Mouse (Mus musculus) CD8-positive naive resting alpha-beta T cell, adult 57 days (primary cell): ENCODE measurements around the gene 1700018F24Rik. TPM values are rescaled to one million over a fixed set of nuclear protein-coding genes. Genes with fewer than 3 reads are reported as not detected.

Experiments
- total RNA-seq: library from RNA; stranded (reverse); gene quantifications from one replicate; pipeline ENCODE4 v1.2.4, GENCODE M21; 2023

1700018F24Rik gene
- not detected for total RNA-seq

GRCm38 (mm10) chr5:145042690-145043089 lies at the start of gene 1700018F24Rik:
Gene 1700018F24Rik, plus strand, starts transcription at chr5:145042990.

GRCm38 (mm10) chr5:145032391-145032790 lies 10.4 kb upstream of the 1700018F24Rik start, which contains the start of gene Gm4871:
Gene Gm4871, minus strand, starts transcription at chr5:145032754.

GRCm38 (mm10) chr5:145083632-145084451 lies 41.1 kb downstream of the 1700018F24Rik start, which contains the start of the genes Arpc1a and Kpna7:
Gene Arpc1a, plus strand, starts transcription at chr5:145083830.
Gene Kpna7, minus strand, starts transcription at chr5:145084030.

Other genes starting within 250 kb of the 1700018F24Rik start
- 68.8 TPM for gene Smurf1, start 77.1 kb upstream of the 1700018F24Rik start, total RNA-seq
- not detected for gene Gm4871, start 10.2 kb upstream of the 1700018F24Rik start, total RNA-seq
- gene Arpc1a, start 40.8 kb downstream of the 1700018F24Rik start, total RNA-seq = 87.5 TPM
- gene Kpna7, start 41.0 kb downstream of the 1700018F24Rik start, total RNA-seq = not detected
- 399 TPM for gene Arpc1b, start 71.2 kb downstream of the 1700018F24Rik start, total RNA-seq
- 46.4 TPM for gene Pdap1, start 97.2 kb downstream of the 1700018F24Rik start, total RNA-seq
- 223 TPM for gene Bud31, start 97.4 kb downstream of the 1700018F24Rik start, total RNA-seq
- 22.8 TPM for gene Ptcd1, start 124.1 kb downstream of the 1700018F24Rik start, total RNA-seq
- 38.1 TPM for gene Cpsf4, start 124.2 kb downstream of the 1700018F24Rik start, total RNA-seq
- 152 TPM for gene Atp5j2, start 149.1 kb downstream of the 1700018F24Rik start, total RNA-seq
- 38.8 TPM for gene Zkscan14, start 158.9 kb downstream of the 1700018F24Rik start, total RNA-seq
- 7.7 TPM for gene Zkscan5, start 161.6 kb downstream of the 1700018F24Rik start, total RNA-seq
- 74.7 TPM for gene Zfp655, start 188.7 kb downstream of the 1700018F24Rik start, total RNA-seq
- gene Zscan25, start 237.5 kb downstream of the 1700018F24Rik start, total RNA-seq = 36.0 TPM